Mouse (Mus musculus) kidney, adult 2 months (tissue): Measurements from ENCODE around the gene Trpm3. TPM values are rescaled to one million over a fixed set of nuclear protein-coding genes. Genes with fewer than 3 reads are reported as not detected.

Source experiments
- DNase-seq: peaks from one replicate; pipeline ENCODE4 v3.0.0; 2021
- H3K27ac ChIP-seq: fragments of 200-500 bp; 2 replicates; pipeline ENCODE4 v1.5.1; 2012; ENCODE audit warnings: low read depth, low read length, control low read depth, inconsistent platforms; ENCODE audit not compliant: insufficient read depth
- H3K27me3 ChIP-seq: fragments of 200-500 bp; replicated peaks from 2 replicates; pipeline ENCODE4 v1.6.1; 2012; ENCODE audit warnings: mild to moderate bottlenecking, moderate library complexity, low read length, inconsistent platforms; ENCODE audit not compliant: control insufficient read depth, insufficient read depth
- H3K36me3 ChIP-seq: fragments of 200-500 bp; 2 replicates; pipeline ENCODE4 v1.6.1; 2012; ENCODE audit warnings: mild to moderate bottlenecking, moderate library complexity, low read length, inconsistent platforms; ENCODE audit not compliant: control insufficient read depth, insufficient read depth
- H3K4me1 ChIP-seq: fragments of 200-500 bp; 2 replicates; pipeline ENCODE4 v1.6.1; 2011; ENCODE audit warnings: low read length; ENCODE audit not compliant: control insufficient read depth, insufficient read depth
- H3K4me3 ChIP-seq: fragments of 200-500 bp; 2 replicates; pipeline ENCODE4 v1.5.1; 2011; ENCODE audit warnings: mild to moderate bottlenecking, low read depth, low read length, control low read depth; ENCODE audit not compliant: insufficient read depth
- CTCF ChIP-seq: fragments of 200-500 bp; conservative IDR thresholded peaks from 2 replicates; pipeline ENCODE4 v1.5.1; 2011; ENCODE audit warnings: low read depth, mild to moderate bottlenecking, control low read depth, low read length, moderate library complexity, mixed read lengths; ENCODE audit not compliant: insufficient read depth, insufficient read length
- POLR2A ChIP-seq: fragments of 200-500 bp; IDR thresholded peaks from one replicate; pipeline ENCODE4 v1.6.1; 2011; ENCODE audit warnings: low read depth, low read length, control low read depth
- WGBS: fragments of 180-500 bp; shearing (Covaris S2); methylation state at CpG from one replicate; pipeline ENCODE4 v1.1.7; 2018; 5-methylcytosine and 5-hydroxymethylcytosine counted together
- polyA plus RNA-seq: library from polyadenylated mRNA; depleted of rRNA; stranded (reverse); fragments of >200 nt; gene quantifications from 2 replicates; pipeline ENCODE4 v1.2.3, GENCODE M21; 2012

Gene Trpm3
- polyA plus RNA-seq, 1 experiment, result 0.80 TPM

- WGBS, result 82% methylated on average over 3 of the region's 3 CpGs
- Histone ChIP-seq H3K4me1 (no peaks in the 10 kb centered on the region), H3K27me3 (no peaks in the 10 kb centered on the region), H3K36me3 (no peaks in the 10 kb centered on the region), H3K4me3 (no peak overlapping the region), H3K27ac (no peak overlapping the region)
- DNase-seq, result no peak
- no peak for TF ChIP-seq CTCF
Observed at GRCm38 (mm10) chr19:22739240-22739639, 600.4 kb downstream of the Trpm3 start.

- TF ChIP-seq POLR2A (no peak), CTCF (no peak)
- WGBS, result 55% methylated on average over 13 of the region's 13 CpGs
- no peaks in the 10 kb centered on the region for H3K36me3 ChIP-seq
- no peak for DNase-seq
- H3K4me1 ChIP-seq, result no peaks in the 10 kb centered on the region
- H3K27ac ChIP-seq, result no peak overlapping the region
- no peak overlapping the region for H3K4me3 ChIP-seq
- no peaks in the 10 kb centered on the region for H3K27me3 ChIP-seq
Observed at GRCm38 (mm10) chr19:22753311-22753809, 614.5 kb downstream of the Trpm3 start.

GRCm38 (mm10) chr19:22754071-22754470 lies 615.2 kb downstream of the Trpm3 start:
- H3K4me3 ChIP-seq, result no peak overlapping the region
- no peak overlapping the region for H3K27ac ChIP-seq
- WGBS, result 93% methylated on average over 10 of the region's 10 CpGs
- no peaks in the 10 kb centered on the region for H3K4me1 ChIP-seq
- no peak for TF ChIP-seq CTCF
- no peak for TF ChIP-seq POLR2A
- no peaks in the 10 kb centered on the region for H3K27me3 ChIP-seq
- DNase-seq, result no peak
- H3K36me3 ChIP-seq, result no peaks in the 10 kb centered on the region

- 79% methylated on average over 8 of the region's 8 CpGs for WGBS
- Histone ChIP-seq H3K4me1 (no peaks in the 10 kb centered on the region), H3K36me3 (no peaks in the 10 kb centered on the region), H3K27me3 (no peaks in the 10 kb centered on the region), H3K4me3 (no peak overlapping the region), H3K27ac (no peak overlapping the region)
- no peak for DNase-seq
- TF ChIP-seq CTCF (no peak), POLR2A (no peak)
Observed at GRCm38 (mm10) chr19:22754498-22754897, 615.7 kb downstream of the Trpm3 start.

GRCm38 (mm10) chr19:22758496-22758895 lies 619.6 kb downstream of the Trpm3 start:
- DNase-seq, result no peak
- no peak overlapping the region for H3K4me3 ChIP-seq
- no peaks in the 10 kb centered on the region for H3K36me3 ChIP-seq
- no peaks in the 10 kb centered on the region for H3K4me1 ChIP-seq
- WGBS, result 70% methylated on average over 2 of the region's 2 CpGs
- no peak overlapping the region for H3K27ac ChIP-seq
- no peaks in the 10 kb centered on the region for H3K27me3 ChIP-seq
- TF ChIP-seq CTCF (no peak), POLR2A (no peak)

- no peaks in the 10 kb centered on the region for H3K4me1 ChIP-seq
- H3K27me3 ChIP-seq, result no peaks in the 10 kb centered on the region
- DNase-seq, result no peak
- no peak overlapping the region for H3K4me3 ChIP-seq
- WGBS, result 62% methylated on average over 3 of the region's 3 CpGs
- H3K36me3 ChIP-seq, result no peaks in the 10 kb centered on the region
- H3K27ac ChIP-seq, result no peak overlapping the region
- no peak for TF ChIP-seq POLR2A
- no peak for TF ChIP-seq CTCF
Observed at GRCm38 (mm10) chr19:22768242-22768641, 629.4 kb downstream of the Trpm3 start.

GRCm38 (mm10) chr19:22775191-22775695 lies 636.4 kb downstream of the Trpm3 start:
- TF ChIP-seq POLR2A (no peak), CTCF (no peak)
- Histone ChIP-seq H3K27ac (no peak overlapping the region), H3K27me3 (no peaks in the 10 kb centered on the region), H3K36me3 (no peaks in the 10 kb centered on the region), H3K4me1 (no peaks in the 10 kb centered on the region), H3K4me3 (no peak overlapping the region)
- DNase-seq, result no peak
- 84% methylated on average over 3 of the region's 3 CpGs for WGBS
